In the genomic region with DNA sequence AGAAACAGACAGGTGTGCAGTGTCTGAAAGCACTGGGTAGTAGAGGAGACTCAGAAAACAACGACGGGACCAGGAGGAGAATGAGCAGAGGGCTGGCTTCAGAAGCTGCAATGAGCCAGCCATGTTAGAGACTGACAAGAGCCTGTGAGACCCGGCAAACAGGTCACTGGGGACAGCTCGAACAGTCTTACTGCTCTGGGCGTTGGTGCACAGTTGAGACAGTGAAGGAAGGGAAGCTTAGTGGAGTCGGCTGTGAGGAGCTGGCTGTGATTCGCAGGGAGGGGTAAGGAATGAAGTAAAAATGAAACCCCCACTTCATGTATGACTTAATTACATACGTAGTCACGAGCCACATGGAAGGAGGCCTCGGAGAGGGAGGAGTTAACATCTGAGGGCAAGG, we compare ENCODE assay signal across 10 mouse cellular contexts. TPM values are rescaled to one million over a fixed set of nuclear protein-coding genes. Genes with fewer than 3 reads are reported as not detected.
DNase-seq lines count a peak whose midpoint lies in the region; ATAC-seq and TF ChIP-seq lines count a peak whose summit lies in the region.
"Had no signal": no experiment of that assay in that cellular context is flagged by ENCODE, and none has a peak within 500 bp of the region (broad histone marks: within the 10 kb centered on the region; RNA-seq: fewer than 3 reads in every experiment).

No protein-coding gene starts in this region.

- no peak overlapping the region for H3K9ac ChIP-seq in liver, adult 2 months (ENCODE audit: low read depth, low read length)
- peak overlapping the region; percentile 44 for H3K9ac ChIP-seq in heart, embryonic 14.5 days (ENCODE audit: low read length)
- H3K9ac ChIP-seq in liver, embryonic 11.5 days (ENCODE audit: low read depth, low read length), result 0 out of 2 replicates have a peak overlapping the region, but pooled peaks have one; percentile 9

- H3K79me2 ChIP-seq in liver, adult 2 months (ENCODE audit: control insufficient read depth, insufficient read depth, low read length), result no peaks in the 10 kb centered on the region

- peaks cover 5% of the 10 kb centered on the region; the same call in 1 of the 2 replicates for H3K4me1 ChIP-seq in liver, adult 2 months (ENCODE audit: control insufficient read depth, insufficient read depth, low read length)
- peaks cover 19 to 44% of the 10 kb centered on the region in 2 experiments for H3K4me1 ChIP-seq in heart, embryonic 14.5 days (ENCODE audit: control insufficient read depth in 2 of 2, insufficient read depth in 2 of 2, low read length in 2 of 2)
- H3K4me1 ChIP-seq in liver, embryonic 11.5 days (replicated peaks; ENCODE audit: control insufficient read depth, insufficient read depth, low read length), result peaks cover 14% of the 10 kb centered on the region

- H3K9me3 ChIP-seq in heart, embryonic 14.5 days (ENCODE audit: control insufficient read depth, low read length), result no peaks in the 10 kb centered on the region
- no peaks in the 10 kb centered on the region for H3K9me3 ChIP-seq in liver, embryonic 11.5 days (ENCODE audit: control insufficient read depth, low read length)

- no peak for ATAC-seq in heart, embryonic 14.5 days (ENCODE audit: insufficient number of reproducible peaks, insufficient read depth, low FRiP score, low read depth)
- peak; percentile 50 for ATAC-seq in liver, embryonic 11.5 days (replicated peaks; ENCODE audit: low FRiP score)

- no peaks in the 10 kb centered on the region for H3K27me3 ChIP-seq in liver, adult 2 months (ENCODE audit: control insufficient read depth, insufficient read depth, low read length)
- no peaks in the 10 kb centered on the region for H3K27me3 ChIP-seq in heart, embryonic 14.5 days (ENCODE audit: control insufficient read depth, insufficient read depth, low read length)
- H3K27me3 ChIP-seq in liver, embryonic 11.5 days (replicated peaks; ENCODE audit: control insufficient read depth, insufficient read depth, low read length), result no peaks in the 10 kb centered on the region
- no peaks in the 10 kb centered on the region for H3K27me3 ChIP-seq in splenic B cell, adult 2 months (ENCODE audit: control insufficient read depth, insufficient read depth, low read length, poor library complexity, severe bottlenecking)

- WGBS in liver, adult 2 months, result 28% methylated on average over 10 of the region's 10 CpGs
- 3% methylated on average over 10 of the region's 10 CpGs for WGBS in heart, embryonic 14.5 days
- WGBS in liver, embryonic 11.5 days, result 9% methylated on average over 10 of the region's 10 CpGs

- no peaks in the 10 kb centered on the region for H3K36me3 ChIP-seq in liver, adult 2 months (ENCODE audit: control insufficient read depth, insufficient read depth, low read length)
- H3K36me3 ChIP-seq in heart, embryonic 14.5 days (ENCODE audit: control insufficient read depth, insufficient read depth, low read length), result no peaks in the 10 kb centered on the region
- no peaks in the 10 kb centered on the region for H3K36me3 ChIP-seq in liver, embryonic 11.5 days (ENCODE audit: control insufficient read depth, insufficient read depth, low read length)
- no peaks in the 10 kb centered on the region for H3K36me3 ChIP-seq in splenic B cell, adult 2 months (ENCODE audit: control insufficient read depth, insufficient read depth, low read length, poor library complexity, severe bottlenecking)
- H3K36me3 ChIP-seq: G1E had no signal

- no peak for DNase-seq in liver, adult 2 months (ENCODE audit: extremely low read depth, low read depth, low spot score)
- no peak for DNase-seq in liver
- DNase-seq in liver, embryonic 11.5 days (ENCODE audit: low spot score), result no peak
- DNase-seq in splenic B cell, adult 2 months (ENCODE audit: low read depth, low spot score), result peak; percentile 3
- no peak for DNase-seq in thymus, postnatal 36 days
- no peak for DNase-seq in ovary, postnatal 10 days (ENCODE audit: low spot score)
- no peak for DNase-seq in gastrocnemius, postnatal 25 days
- DNase-seq: cerebellum, postnatal 14 days had no signal

- TF ChIP-seq POLR2A in liver, adult 2 months (IDR thresholded peaks at IDR 0.05; ENCODE audit: extremely low read depth, insufficient read depth, low read length), result no peak

- H3K4me3 ChIP-seq in liver, adult 2 months (ENCODE audit: insufficient read depth, low read depth, low read length), result no peak overlapping the region
- H3K4me3 ChIP-seq in heart, embryonic 14.5 days (ENCODE audit: control insufficient read depth in 1 of 2, insufficient read depth in 1 of 2, low read depth in 1 of 2, low read length in 2 of 2), result peak overlapping the region; percentile 31 to 33
- H3K4me3 ChIP-seq in liver, embryonic 11.5 days (ENCODE audit: low read depth, low read length), result peak overlapping the region; percentile 33; the same call in 1 of the 2 replicates

- peak overlapping the region; percentile 70 for H3K4me2 ChIP-seq in heart, embryonic 14.5 days (ENCODE audit: low read length)
- H3K4me2 ChIP-seq in liver, embryonic 11.5 days, result peak overlapping the region; percentile 78

- H3K27ac ChIP-seq in liver, adult 2 months (replicated peaks; ENCODE audit: insufficient read depth, low read depth, low read length), result peak overlapping the region; percentile 58
- peak overlapping the region; percentile 67 to 85 for H3K27ac ChIP-seq in heart, embryonic 14.5 days (replicated peaks in 1 of 2; ENCODE audit: control insufficient read depth in 1 of 2, insufficient read depth in 1 of 2, low read depth in 2 of 2, low read length in 2 of 2)
- no peak overlapping the region; the same call in 1 of the 2 replicates for H3K27ac ChIP-seq in liver, embryonic 11.5 days (ENCODE audit: low read depth, low read length)

- no peak for TF ChIP-seq CTCF in liver, adult 2 months (IDR thresholded peaks at IDR 0.05; ENCODE audit: low read depth, low read length)

RNA-seq across cellular contexts. Expression of gene Cryzl2, which starts 8.8 kb away (rescaled TPM):
- 21.4 and 22.7 TPM in 2 replicates for total RNA-seq in liver, adult 2 months (2014; rRNA removed)
- polyA plus RNA-seq in liver, adult 2 months (2012; rRNA removed), result 31.0 and 32.2 TPM in 2 replicates
- polyA plus RNA-seq in heart, embryonic 14.5 days (2014; fragmentation: Nextera tagmentation; extraction: Ambion mirVana), result 37.9 and 39.2 TPM in 2 replicates
- 9.7 and 10.9 TPM in 2 replicates for polyA plus RNA-seq in liver, embryonic 11.5 days (2014; fragmentation: Nextera tagmentation; extraction: Ambion mirVana)
- 1 to 10 TPM; 1.2 to 1.4 TPM for total RNA-seq in gastrocnemius, postnatal 25 days (2021)
- polyA plus RNA-seq: G1E had no signal

RNA-seq across cellular contexts. Expression of gene Rasal2, which starts 37.1 kb away (rescaled TPM):
- total RNA-seq in liver, adult 2 months (2014; rRNA removed), result 9.1 and 10.2 TPM in 2 replicates
- polyA plus RNA-seq in liver, adult 2 months (2012; rRNA removed), result 0.90 and 1.2 TPM in 2 replicates
- 24.8 and 26.6 TPM in 2 replicates for polyA plus RNA-seq in heart, embryonic 14.5 days (2014; fragmentation: Nextera tagmentation; extraction: Ambion mirVana)
- polyA plus RNA-seq in liver, embryonic 11.5 days (2014; fragmentation: Nextera tagmentation; extraction: Ambion mirVana), result 3.0 and 3.9 TPM in 2 replicates
- total RNA-seq in gastrocnemius, postnatal 25 days (2021), result 1 to 10 TPM; 8.6 TPM

RNA-seq across cellular contexts. Expression of gene Sec16b, which starts 57.0 kb away (rescaled TPM):
- total RNA-seq in liver, adult 2 months (2014; rRNA removed), result 52.2 and 57.3 TPM in 2 replicates
- polyA plus RNA-seq in liver, adult 2 months (2012; rRNA removed), result 44.7 and 47.4 TPM in 2 replicates
- 1.2 TPM in 2 replicates for polyA plus RNA-seq in heart, embryonic 14.5 days (2014; fragmentation: Nextera tagmentation; extraction: Ambion mirVana)
- 4.6 and 5.8 TPM in 2 replicates for polyA plus RNA-seq in liver, embryonic 11.5 days (2014; fragmentation: Nextera tagmentation; extraction: Ambion mirVana)
- total RNA-seq in gastrocnemius, postnatal 25 days (2021), result 1 to 10 TPM; 1.2 to 1.8 TPM
- polyA plus RNA-seq: G1E had no signal
